Mouse (Mus musculus) ovary, postnatal 14 days (tissue): ENCODE results near the gene Ubr4.

Experiments
- DNase-seq: peaks from one replicate; pipeline ENCODE4 v3.0.0; 2022; ENCODE audit warnings: low spot score

The Ubr4 gene

GRCm38 (mm10) chr4:139430891-139431290, 78.5 kb downstream of the Ubr4 start:
- DNase-seq, result no peak

GRCm38 (mm10) chr4:139432966-139433765, 80.8 kb downstream of the Ubr4 start:
- DNase-seq, result no peak

- no peak for DNase-seq
Measured at GRCm38 (mm10) chr4:139441244-139441643, 88.8 kb downstream of the Ubr4 start.

GRCm38 (mm10) chr4:139441806-139442205, 89.4 kb downstream of the Ubr4 start:
- DNase-seq, result no peak

GRCm38 (mm10) chr4:139442391-139443355, 90.3 kb downstream of the Ubr4 start:
- no peak for DNase-seq

GRCm38 (mm10) chr4:139444315-139444714, 91.9 kb downstream of the Ubr4 start:
- DNase-seq, result no peak

GRCm38 (mm10) chr4:139446176-139446575, 93.8 kb downstream of the Ubr4 start:
- DNase-seq, result no peak

- DNase-seq, result no peak
Measured at GRCm38 (mm10) chr4:139446731-139447675, 94.6 kb downstream of the Ubr4 start.

GRCm38 (mm10) chr4:139452944-139453700, 100.7 kb downstream of the Ubr4 start:
- no peak for DNase-seq

GRCm38 (mm10) chr4:139454339-139454738, 101.9 kb downstream of the Ubr4 start:
- DNase-seq, result no peak

GRCm38 (mm10) chr4:139459970-139460369, 107.6 kb downstream of the Ubr4 start:
- DNase-seq, result no peak

GRCm38 (mm10) chr4:139464163-139464562, 111.8 kb downstream of the Ubr4 start:
- DNase-seq, result no peak

- no peak for DNase-seq
Measured at GRCm38 (mm10) chr4:139466541-139466940, 114.1 kb downstream of the Ubr4 start.

- DNase-seq, result peak; percentile 81
Measured at GRCm38 (mm10) chr4:139470198-139470597, 117.8 kb downstream of the Ubr4 start.

- no peak for DNase-seq
Measured at GRCm38 (mm10) chr4:139476663-139477625, 124.5 kb downstream of the Ubr4 start.

- no peak for DNase-seq
Measured at GRCm38 (mm10) chr4:139477983-139478382, 125.6 kb downstream of the Ubr4 start.

- DNase-seq, result no peak
Measured at GRCm38 (mm10) chr4:139479176-139479575, 126.8 kb downstream of the Ubr4 start.

- no peak for DNase-seq
Measured at GRCm38 (mm10) chr4:139481400-139481799, 129.0 kb downstream of the Ubr4 start.

GRCm38 (mm10) chr4:139483461-139484105, 131.2 kb downstream of the Ubr4 start:
- no peak for DNase-seq
